Mouse (Mus musculus) liver, postnatal 0 days (tissue): ENCODE data around the gene 1700013F07Rik. TPM values are rescaled to one million over a fixed set of nuclear protein-coding genes. Genes with fewer than 3 reads are reported as not detected.

Experiments
- ATAC-seq: fragments of 200-750 bp; cut with Nextera tagmentation; 2 replicates; pipeline ENCODE4 v1.8.0; 2017; ENCODE audit warnings: mild to moderate bottlenecking, moderate library complexity
- DNase-seq: peaks from one replicate; pipeline ENCODE4 v3.0.0-alpha.2; 2016
- H3K27ac ChIP-seq: fragments of 300-500 bp; sonication (generic); 2 replicates; pipeline ENCODE4 v1.5.1; 2014; ENCODE audit warnings: antibody characterized with exemption, moderate library complexity, mild to moderate bottlenecking, low read depth
- H3K27me3 ChIP-seq: fragments of 300-500 bp; sonication (generic); 2 replicates; pipeline ENCODE4 v1.6.1; 2014; ENCODE audit warnings: low read length, control low read depth, mixed read lengths; ENCODE audit not compliant: insufficient read depth
- H3K36me3 ChIP-seq: fragments of 300-500 bp; sonication (generic); replicated peaks from 2 replicates; pipeline ENCODE4 v1.6.1; 2014; ENCODE audit warnings: mild to moderate bottlenecking, control low read depth, low read length, moderate library complexity, mixed read lengths; ENCODE audit not compliant: insufficient read depth
- H3K4me1 ChIP-seq: fragments of 300-500 bp; sonication (generic); 2 replicates; pipeline ENCODE4 v1.6.1; 2014; ENCODE audit warnings: antibody characterized with exemption, mild to moderate bottlenecking, control low read depth; ENCODE audit not compliant: insufficient read depth
- H3K4me2 ChIP-seq: fragments of 300-500 bp; sonication (generic); 2 replicates; pipeline ENCODE4 v1.6.1; 2014; ENCODE audit warnings: low read depth, mild to moderate bottlenecking, low read length, moderate library complexity, mixed read lengths
- H3K4me3 ChIP-seq: fragments of 300-500 bp; sonication (generic); 2 replicates; pipeline ENCODE4 v1.5.1; 2014; ENCODE audit warnings: low read depth, low read length
- H3K9ac ChIP-seq: fragments of 300-500 bp; sonication (generic); replicated peaks from 2 replicates; pipeline ENCODE4 v1.6.1; 2014; ENCODE audit warnings: mild to moderate bottlenecking, moderate library complexity
- H3K9me3 ChIP-seq: fragments of 300-500 bp; sonication (generic); 2 replicates; pipeline ENCODE4 v1.6.1; 2016; ENCODE audit warnings: mild to moderate bottlenecking, control low read depth, low read length, mixed read lengths
- CTCF ChIP-seq: sonication (generic); IDR thresholded peaks from 2 replicates; pipeline ENCODE4 v1.5.1; 2016; ENCODE audit warnings: antibody characterized with exemption, low read depth
- EP300 ChIP-seq: IDR thresholded peaks from 2 replicates; pipeline ENCODE4 v1.6.1; 2016; ENCODE audit warnings: antibody characterized with exemption, low read depth, mild to moderate bottlenecking
- WGBS: fragments of 180-500 bp; shearing (Covaris S2); extraction: QIAGEN DNeasy Blood & Tissue Kit; methylation state at CpG from one replicate; pipeline ENCODE4 v1.1.7; 2014; ENCODE audit not compliant: insufficient replicate concordance; 5-methylcytosine and 5-hydroxymethylcytosine counted together
- polyA plus RNA-seq: library from polyadenylated mRNA; unstranded; fragments of >200 nt; fragmentation: Nextera tagmentation; extraction: Ambion mirVana; gene quantifications from 2 replicates; pipeline ENCODE4 v1.2.1, GENCODE M21; 2015

1700013F07Rik gene
- polyA plus RNA-seq, 1 experiment from 2014 or later: not detected

DNA sequence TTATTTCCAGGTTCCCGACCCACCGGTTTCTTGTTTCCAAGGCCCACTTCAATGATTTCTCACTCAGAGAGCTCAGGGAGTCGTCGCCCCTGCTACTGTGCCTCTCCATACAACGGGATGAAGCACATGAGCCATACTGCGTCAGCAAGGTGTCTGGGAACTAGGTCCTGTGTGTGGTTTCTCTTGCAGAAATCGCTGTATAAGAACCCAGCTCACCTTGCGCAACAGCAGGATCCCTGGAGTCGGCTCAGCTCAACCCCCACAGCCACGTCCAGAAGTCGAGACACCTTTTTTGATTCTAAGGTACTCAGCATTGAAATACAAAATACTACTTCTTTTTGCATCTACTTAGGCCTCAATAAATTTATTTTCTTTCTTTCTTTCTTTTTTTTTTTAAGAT lies 8.3 kb downstream of the 1700013F07Rik start:
- H3K36me3 ChIP-seq: no peaks in the 10 kb centered on the region
- TF ChIP-seq EP300 (no peak), CTCF (no peak)
- 69% methylated on average over 11 of the region's 11 CpGs for WGBS
- ATAC-seq (no peak), DNase-seq (no peak)
- peaks cover 2% of the 10 kb centered on the region; the same call in 1 of the 2 replicates for H3K4me1 ChIP-seq
- no peak overlapping the region for H3K4me3 ChIP-seq
- H3K4me2 ChIP-seq: no peak overlapping the region
- no peak overlapping the region for H3K27ac ChIP-seq
- H3K27me3 ChIP-seq: 0 out of 2 replicates have a peak, but pooled peaks cover 3% of the 10 kb centered on the region
- H3K9ac ChIP-seq: no peak overlapping the region
- H3K9me3 ChIP-seq: no peaks in the 10 kb centered on the region

- H3K27ac ChIP-seq: peak overlapping the region; percentile 90
- H3K9ac ChIP-seq: peak overlapping the region; percentile 90
- H3K4me1 ChIP-seq: peaks cover 13% of the 10 kb centered on the region
- TF ChIP-seq EP300: no peak
- under 1% methylated on average over 42 of the region's 42 CpGs for WGBS
- H3K4me3 ChIP-seq: peak overlapping the region; percentile 80
- H3K4me2 ChIP-seq: peak overlapping the region; percentile 91
- peaks cover 23% of the 10 kb centered on the region for H3K36me3 ChIP-seq
- ATAC-seq (peak; percentile 76), DNase-seq (no peak)
- no peaks in the 10 kb centered on the region for H3K27me3 ChIP-seq
- H3K9me3 ChIP-seq: no peaks in the 10 kb centered on the region
Observed at GRCm38 (mm10) chr3:108554111-108554561, 20.2 kb downstream of the 1700013F07Rik start.

DNA sequence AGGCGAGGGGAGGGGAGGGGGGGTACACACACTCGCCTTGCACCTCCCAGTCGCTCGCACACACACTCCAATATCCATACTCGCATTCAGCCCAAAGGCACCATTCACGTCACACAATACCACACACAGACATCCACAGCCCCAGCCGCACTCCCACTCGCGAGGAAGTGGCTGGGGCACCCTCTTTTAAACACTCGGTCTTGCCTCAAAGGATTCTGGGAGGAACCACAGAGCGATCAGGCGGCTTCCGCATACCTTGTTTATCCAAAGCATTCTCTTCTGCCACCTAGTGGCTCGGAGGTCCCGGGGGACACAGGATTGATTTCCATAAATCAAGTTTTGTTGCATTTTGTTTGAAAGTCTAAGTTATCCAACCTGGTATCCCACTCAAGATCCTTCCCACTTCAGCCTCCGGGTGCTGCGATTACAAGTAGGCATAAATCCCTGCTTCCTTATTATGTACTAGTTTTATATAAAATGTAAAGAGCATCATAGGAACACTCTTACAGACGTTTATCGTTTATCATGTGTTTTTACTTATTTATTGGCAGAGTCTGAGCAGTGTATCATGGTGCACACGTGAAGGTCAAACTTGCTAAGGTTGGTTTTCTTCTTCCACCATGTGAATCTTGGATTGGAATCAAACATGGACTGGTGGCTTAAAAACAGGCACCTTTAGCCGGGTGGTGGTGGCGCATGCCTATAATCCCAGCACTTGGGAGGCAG lies 20.8 kb downstream of the 1700013F07Rik start:
- DNase-seq: peak; percentile 93
- whole genome bisulfite sequencing: 18% methylated on average over 21 of the region's 22 CpGs
- peak overlapping the region; percentile 91 for H3K4me2 ChIP-seq

GRCm38 (mm10) chr3:108557888-108558287 lies 23.9 kb downstream of the 1700013F07Rik start:
- ATAC-seq: no peak
- WGBS: 70% methylated on average over 4 of the region's 4 CpGs
- peaks cover 37% of the 10 kb centered on the region for H3K36me3 ChIP-seq
- 0 out of 2 replicates have a peak overlapping the region, but pooled peaks have one; percentile 18 for H3K4me2 ChIP-seq
- no peak for DNase-seq
- peaks cover 18% of the 10 kb centered on the region for H3K4me1 ChIP-seq
- H3K27me3 ChIP-seq: no peaks in the 10 kb centered on the region
- H3K4me3 ChIP-seq: no peak overlapping the region
- no peak overlapping the region for H3K9ac ChIP-seq
- no peaks in the 10 kb centered on the region for H3K9me3 ChIP-seq
- TF ChIP-seq EP300 (no peak), CTCF (no peak)
- H3K27ac ChIP-seq: peak overlapping the region; percentile 52; the same call in 1 of the 2 replicates

More for the DNA sequence above, 20.8 kb downstream of the 1700013F07Rik start:
- H3K27ac ChIP-seq: peak overlapping the region; percentile 90
- peak; percentile 97 for TF ChIP-seq CTCF
- TF ChIP-seq EP300: peak; percentile 80; the same call in 1 of the 2 replicates
- H3K27me3 ChIP-seq: no peaks in the 10 kb centered on the region
- peak overlapping the region; percentile 90 for H3K9ac ChIP-seq
- ATAC-seq: peak; percentile 96
- peaks cover 28% of the 10 kb centered on the region for H3K36me3 ChIP-seq
- H3K9me3 ChIP-seq: no peaks in the 10 kb centered on the region
- peak overlapping the region; percentile 80 for H3K4me3 ChIP-seq
- peaks cover 13% of the 10 kb centered on the region for H3K4me1 ChIP-seq

DNA sequence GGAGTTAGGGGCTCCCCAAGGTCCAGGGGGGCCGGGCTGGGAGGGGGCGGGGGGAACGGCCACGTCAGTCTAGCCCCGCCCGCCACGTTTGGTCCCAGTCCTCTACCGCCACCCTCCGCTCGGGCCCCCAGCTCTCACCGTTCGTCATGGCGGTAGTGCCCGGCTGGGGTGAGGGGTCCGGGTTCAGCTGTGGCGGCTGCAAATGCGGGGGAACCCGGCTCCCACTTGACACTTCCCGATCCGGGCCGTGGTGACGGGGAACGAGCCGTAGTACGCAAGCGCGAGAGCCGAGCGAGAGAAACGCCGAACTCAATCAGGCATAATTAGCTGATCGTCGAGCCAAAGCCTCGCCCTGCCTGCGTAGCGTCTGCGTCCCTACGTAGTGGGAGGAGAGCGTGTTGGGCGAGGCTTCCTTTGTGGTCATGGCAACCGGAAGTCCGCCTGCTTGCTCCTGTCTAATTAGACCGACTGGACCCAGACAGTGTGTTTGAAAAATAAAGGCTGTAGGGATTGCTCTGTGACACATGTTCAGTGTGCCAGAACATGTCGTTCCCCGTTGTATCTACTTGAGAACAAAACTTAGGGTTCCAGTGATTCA lies 28.3 kb downstream of the 1700013F07Rik start, which contains the start of gene Tmem167b:
Gene Tmem167b, minus strand, starts transcription at position 334 of the 598 bp plus-strand sequence.
- Histone ChIP-seq H3K4me2 (peak within 1 kb of the TSS; percentile 96), H3K27ac (peak within 1 kb of the TSS; percentile 97), H3K27me3 (no peaks in the 10 kb centered on the region), H3K36me3 (peaks cover 31% of the 10 kb centered on the region), H3K4me1 (peaks cover 13% of the 10 kb centered on the region), H3K9me3 (no peaks in the 10 kb centered on the region), H3K4me3 (peak within 1 kb of the TSS; percentile 95), H3K9ac (peak within 1 kb of the TSS; percentile 95)
- ATAC-seq (peak; percentile 97), DNase-seq (peak; percentile 96)
- under 1% methylated on average over 45 of the region's 45 CpGs for WGBS
- TF ChIP-seq CTCF: no peak
- TF ChIP-seq EP300: no peak

GRCm38 (mm10) chr3:108562777-108563271 lies 28.9 kb downstream of the 1700013F07Rik start:
- Histone ChIP-seq H3K9ac (peak overlapping the region; percentile 72), H3K4me1 (peaks cover 13% of the 10 kb centered on the region; the same call in 1 of the 2 replicates), H3K36me3 (peaks cover 27% of the 10 kb centered on the region), H3K27me3 (no peaks in the 10 kb centered on the region), H3K4me2 (peak overlapping the region; percentile 96), H3K4me3 (peak overlapping the region; percentile 95), H3K9me3 (no peaks in the 10 kb centered on the region), H3K27ac (peak overlapping the region; percentile 97)
- WGBS: 3% methylated on average over 15 of the region's 15 CpGs
- TF ChIP-seq EP300 (no peak), CTCF (peak; percentile 51; the same call in 1 of the 2 replicates)
- ATAC-seq (peak; percentile 67), DNase-seq (peak; percentile 62)
